Mouse (Mus musculus): ENCODE results near the gene Mapk14.

The Mapk14 gene

DNA sequence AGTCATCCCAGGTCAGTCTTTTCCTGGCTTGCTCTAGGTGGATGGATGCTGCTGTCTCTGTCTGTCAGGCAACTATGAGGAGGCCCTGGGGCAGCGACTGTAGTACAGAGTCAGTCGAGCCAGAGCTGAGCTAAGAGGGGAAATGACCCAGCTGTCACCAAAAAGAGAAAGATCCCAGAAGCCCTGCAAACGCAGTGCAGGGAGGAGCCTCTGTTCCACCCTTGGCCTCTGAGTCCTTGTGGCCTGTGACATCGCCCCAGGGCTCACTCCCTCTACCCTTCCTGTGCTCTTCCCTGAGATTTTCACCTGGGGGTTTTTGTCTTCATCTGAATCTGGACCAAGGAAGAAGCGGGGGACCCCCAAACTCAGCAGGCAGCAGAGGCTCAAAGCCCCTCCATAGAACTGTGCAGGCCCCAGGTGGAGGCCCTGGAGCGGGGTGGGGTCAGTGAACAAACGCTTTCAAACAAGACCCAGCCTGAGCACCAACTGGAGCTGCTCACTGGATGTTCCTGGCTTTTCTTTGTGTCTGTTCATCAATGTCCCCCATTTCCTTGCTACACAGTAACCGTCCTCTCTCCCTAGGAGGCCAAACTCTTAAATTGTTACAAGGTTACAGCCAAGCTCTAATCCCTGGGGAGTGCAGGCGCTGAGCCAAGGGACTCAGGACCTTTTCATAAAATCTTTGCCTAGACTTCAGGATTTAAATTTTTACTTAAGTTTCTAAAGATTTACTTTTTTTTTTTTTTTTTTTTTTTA, 90.3 kb downstream of the Mapk14 start:
- DNase-seq (ENCODE audit: low read depth, low spot score), result no peak

DNA sequence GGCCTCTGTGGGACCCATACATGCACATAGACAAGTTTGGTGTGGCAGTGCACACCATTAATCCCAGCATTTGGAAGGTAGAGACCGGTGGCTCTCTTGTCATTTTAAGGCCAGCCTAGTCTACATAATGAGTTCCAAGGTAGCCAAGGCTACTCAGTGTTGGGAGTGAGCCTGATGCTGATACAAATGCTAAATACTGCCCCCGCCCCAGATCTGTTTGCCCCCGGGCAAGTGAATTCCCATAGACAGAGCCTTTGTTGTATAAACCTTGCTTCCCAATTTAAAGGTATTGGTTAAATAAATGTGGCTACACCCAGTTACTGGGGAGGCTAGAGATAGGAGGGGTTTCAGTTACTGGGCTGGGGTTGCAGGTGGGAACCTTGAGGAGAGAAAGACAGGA, 93.9 kb downstream of the Mapk14 start:
- DNase-seq (ENCODE audit: low read depth, low spot score), result no peak

DNA sequence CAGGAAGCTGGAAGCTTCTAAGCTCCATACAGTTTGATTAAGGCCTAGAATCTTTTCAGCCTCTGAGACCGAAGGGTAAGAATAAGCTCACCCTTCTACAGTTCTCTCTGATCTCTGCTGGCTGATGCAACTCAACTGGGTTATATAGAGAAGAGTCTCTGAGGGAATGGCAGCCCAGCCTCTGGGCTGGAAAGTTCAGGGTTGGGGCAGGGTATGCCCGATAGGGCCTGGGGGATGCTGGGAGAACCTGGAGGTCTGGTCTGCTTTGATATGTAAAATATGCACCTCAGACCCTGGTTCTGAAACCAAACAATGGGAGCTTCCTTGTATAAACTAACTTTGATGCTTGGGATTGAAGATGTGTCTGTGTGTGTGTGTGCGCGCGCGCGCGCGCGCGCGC, 96.4 kb downstream of the Mapk14 start:
- no peak for DNase-seq (ENCODE audit: low read depth, low spot score)

DNA sequence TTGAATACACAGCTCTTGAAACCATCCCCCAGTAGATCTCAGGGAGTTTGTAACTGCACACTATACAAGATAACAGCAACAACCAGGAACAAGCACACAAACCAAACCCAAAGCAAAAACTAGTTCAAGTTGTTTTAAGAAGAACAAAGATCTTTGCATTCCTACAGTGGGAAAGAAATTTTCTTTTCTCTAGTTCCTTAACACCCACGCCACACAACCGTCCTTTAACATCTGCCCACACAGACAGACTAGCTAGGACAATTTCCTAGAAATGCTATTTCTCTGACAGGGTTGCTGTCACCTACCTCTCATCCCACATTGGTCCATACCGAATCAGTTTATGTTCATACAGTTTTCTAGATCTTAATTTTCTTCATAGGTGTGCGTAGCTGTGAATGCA, 105.9 kb downstream of the Mapk14 start:
- DNase-seq (ENCODE audit: low read depth, low spot score), result no peak
